Mouse (Mus musculus) intestine, embryonic 14.5 days (tissue): ENCODE data around the gene Jade1. TPM values are rescaled to one million over a fixed set of nuclear protein-coding genes. Genes with fewer than 3 reads are reported as not detected.

Experiments
- ATAC-seq: fragments of 200-750 bp; cut with Nextera tagmentation; replicated peaks from 2 replicates; pipeline ENCODE4 v1.8.0; 2017; ENCODE audit warnings: low read depth, moderate number of reproducible peaks, moderate TSS enrichment, moderate library complexity; ENCODE audit not compliant: low FRiP score, low TSS enrichment
- DNase-seq: peaks from one replicate; pipeline ENCODE4 v3.0.0-alpha.2; 2018; ENCODE audit warnings: low spot score
- H3K27ac ChIP-seq: fragments of 300-500 bp; sonication (generic); 2 replicates; pipeline ENCODE4 v1.5.1; 2014; ENCODE audit warnings: low read depth, mild to moderate bottlenecking, control low read depth
- H3K27me3 ChIP-seq: fragments of 300-500 bp; sonication (generic); replicated peaks from 2 replicates; pipeline ENCODE4 v1.6.1; 2014; ENCODE audit warnings: low read length, control low read depth; ENCODE audit not compliant: control insufficient read depth, insufficient read depth
- H3K36me3 ChIP-seq: fragments of 300-500 bp; sonication (generic); 2 replicates; pipeline ENCODE4 v1.6.1; 2014; ENCODE audit warnings: low read length, control low read depth; ENCODE audit not compliant: control insufficient read depth, insufficient read depth
- H3K4me1 ChIP-seq: fragments of 300-500 bp; sonication (generic); replicated peaks from 2 replicates; pipeline ENCODE4 v1.6.1; 2014; ENCODE audit warnings: low read length, control low read depth, mixed read lengths; ENCODE audit not compliant: control insufficient read depth, insufficient read depth
- H3K4me2 ChIP-seq: fragments of 300-500 bp; sonication (generic); 2 replicates; pipeline ENCODE4 v1.6.1; 2014; ENCODE audit warnings: low read length
- H3K4me3 ChIP-seq: fragments of 300-500 bp; sonication (generic); 2 replicates; pipeline ENCODE4 v1.5.1; 2014; ENCODE audit warnings: low read depth, low read length, control low read depth, mixed read lengths
- H3K9ac ChIP-seq: fragments of 300-500 bp; sonication (generic); 2 replicates; pipeline ENCODE4 v1.6.1; 2014; ENCODE audit warnings: mild to moderate bottlenecking, low read length
- H3K9me3 ChIP-seq: fragments of 300-500 bp; sonication (generic); 2 replicates; pipeline ENCODE4 v1.6.1; 2016; ENCODE audit warnings: low read length, control low read depth; ENCODE audit not compliant: control insufficient read depth
- WGBS: fragments of 180-500 bp; shearing (Covaris S2); extraction: QIAGEN DNeasy Blood & Tissue Kit; methylation state at CpG from one replicate; pipeline ENCODE4 v1.1.7; 2014; 5-methylcytosine and 5-hydroxymethylcytosine counted together
- polyA plus RNA-seq: library from polyadenylated mRNA; unstranded; fragments of >200 nt; fragmentation: Nextera tagmentation; extraction: Ambion mirVana; gene quantifications from 2 replicates; pipeline ENCODE4 v1.2.1, GENCODE M21; 2014

The Jade1 gene
- polyA plus RNA-seq, 1 experiment from 2014 or later: 21.0 TPM

DNA sequence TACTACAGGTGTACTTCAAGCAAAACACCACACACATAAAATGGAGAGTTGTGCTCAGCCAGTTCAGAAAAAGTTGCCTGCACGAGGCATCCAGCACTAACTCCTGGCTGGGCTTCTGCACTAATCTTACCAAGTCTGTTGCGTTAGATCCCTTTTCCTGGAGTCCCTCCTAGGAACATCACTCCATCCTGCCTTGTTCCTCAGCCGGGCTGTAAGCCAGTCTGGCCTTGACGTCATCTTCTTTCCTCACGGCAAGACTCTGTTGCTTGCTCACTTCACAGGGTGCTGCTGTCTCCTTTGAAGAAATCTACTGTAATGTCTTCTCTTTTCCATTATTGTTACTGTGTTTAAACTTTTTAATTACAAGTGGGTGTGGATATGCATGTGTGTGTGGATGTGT, 20.4 kb downstream of the Jade1 start:
- H3K27ac ChIP-seq: no peak overlapping the region
- peaks cover 12% of the 10 kb centered on the region; the same call in 1 of the 2 replicates for H3K4me1 ChIP-seq
- 68% methylated on average over 5 of the region's 5 CpGs for WGBS
- no peaks in the 10 kb centered on the region for H3K9me3 ChIP-seq
- DNase-seq: no peak
- no peaks in the 10 kb centered on the region for H3K27me3 ChIP-seq
- no peak overlapping the region for H3K9ac ChIP-seq
- H3K4me2 ChIP-seq: no peak overlapping the region
- no peaks in the 10 kb centered on the region for H3K36me3 ChIP-seq
- H3K4me3 ChIP-seq: no peak overlapping the region
- ATAC-seq: no peak

DNA sequence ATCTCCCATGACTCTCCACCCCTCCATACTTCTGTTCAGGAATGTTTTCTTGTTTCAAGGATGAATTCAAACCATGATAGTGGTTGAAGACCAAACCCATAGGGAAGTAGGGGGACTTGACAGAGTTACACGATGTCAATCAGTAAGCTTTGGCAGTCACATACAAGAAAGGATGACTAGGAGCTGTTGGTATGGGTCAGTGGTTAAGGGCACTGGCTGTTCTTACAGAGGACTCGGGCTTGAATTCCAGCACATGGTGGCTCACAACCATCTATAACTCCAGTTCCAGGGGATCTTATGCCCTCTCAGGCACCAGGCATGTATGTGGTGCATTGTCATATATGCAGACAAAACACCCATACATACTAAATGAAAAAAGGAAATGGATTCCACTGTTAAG, 21.7 kb downstream of the Jade1 start:
- Histone ChIP-seq H3K27me3 (no peaks in the 10 kb centered on the region), H3K4me1 (peaks cover 21% of the 10 kb centered on the region), H3K4me3 (no peak overlapping the region), H3K9ac (no peak overlapping the region), H3K9me3 (no peaks in the 10 kb centered on the region), H3K4me2 (no peak overlapping the region), H3K27ac (no peak overlapping the region), H3K36me3 (no peaks in the 10 kb centered on the region)
- WGBS: 88% methylated on average over 2 of the region's 2 CpGs
- ATAC-seq (no peak), DNase-seq (no peak)

DNA sequence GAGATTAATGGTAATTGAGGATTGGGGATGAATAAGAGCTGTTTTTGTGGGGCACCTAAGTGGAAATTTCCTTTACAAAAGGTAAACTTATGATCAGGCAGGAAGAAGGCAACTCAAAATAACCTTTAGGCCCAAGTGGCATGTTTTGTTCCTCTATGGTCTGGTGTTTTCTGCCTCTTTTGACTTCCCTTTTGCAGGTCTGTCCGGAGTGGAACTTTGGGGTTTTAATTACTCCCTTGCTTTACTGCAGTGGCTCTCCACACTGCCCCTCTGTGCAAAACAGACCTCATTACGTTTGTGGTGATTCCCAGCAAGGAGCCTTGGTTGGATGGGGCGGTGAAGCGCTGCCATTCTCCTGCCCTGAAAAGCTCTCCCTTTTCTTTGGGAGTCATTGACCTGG, 24.3 kb downstream of the Jade1 start:
- H3K36me3 ChIP-seq: no peaks in the 10 kb centered on the region
- H3K4me3 ChIP-seq: no peak overlapping the region
- no peak overlapping the region for H3K27ac ChIP-seq
- H3K4me1 ChIP-seq: peaks cover 23% of the 10 kb centered on the region
- WGBS: 60% methylated on average over 4 of the region's 4 CpGs
- H3K9me3 ChIP-seq: no peaks in the 10 kb centered on the region
- DNase-seq (no peak), ATAC-seq (no peak)
- no peaks in the 10 kb centered on the region for H3K27me3 ChIP-seq
- H3K9ac ChIP-seq: no peak overlapping the region
- no peak overlapping the region for H3K4me2 ChIP-seq

DNA sequence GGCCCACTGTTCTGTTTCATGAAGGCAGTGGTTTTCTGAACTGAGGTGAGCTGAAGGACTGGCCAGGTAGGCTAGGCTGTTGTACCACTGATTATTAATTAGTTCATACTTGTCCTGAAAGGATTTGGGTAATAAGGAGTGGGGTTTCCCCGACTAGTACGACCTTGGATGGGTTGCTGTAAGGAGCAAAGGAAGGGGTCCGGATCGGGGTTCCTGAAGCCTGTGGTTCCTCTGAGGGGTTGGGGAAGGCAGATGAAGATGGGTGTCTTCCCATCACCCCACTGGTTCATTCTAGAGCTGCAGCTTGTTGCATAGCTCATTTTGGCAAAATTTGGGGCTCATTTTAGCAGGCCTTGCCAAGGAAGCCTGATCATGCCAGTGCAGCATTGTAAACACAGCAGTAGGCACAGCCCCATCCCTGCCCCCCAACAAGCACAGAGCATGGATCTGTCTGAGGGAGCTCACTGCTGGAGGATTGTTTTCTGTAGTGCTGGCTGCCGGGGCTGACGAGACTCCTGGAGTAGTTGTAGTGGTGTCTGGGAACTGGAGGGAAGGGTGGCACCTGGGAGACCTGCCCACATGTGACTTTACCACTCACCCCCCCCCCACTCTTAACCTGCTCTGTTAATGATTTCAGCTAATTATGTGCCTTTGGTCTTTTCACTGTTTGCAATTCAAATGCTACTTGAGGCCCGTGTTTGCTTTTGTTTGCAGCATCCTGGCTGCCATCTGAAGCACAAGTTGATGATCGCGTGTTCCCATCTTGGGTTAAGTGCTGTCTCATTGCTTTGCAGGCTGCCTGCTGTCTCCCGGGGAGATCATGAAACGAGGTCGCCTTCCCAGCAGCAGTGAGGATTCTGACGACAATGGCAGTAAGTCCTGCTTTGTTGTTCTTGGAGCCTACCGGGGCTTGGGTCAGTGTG, 25.1 kb downstream of the Jade1 start:
- WGBS: 57% methylated on average over 14 of the region's 14 CpGs

DNA sequence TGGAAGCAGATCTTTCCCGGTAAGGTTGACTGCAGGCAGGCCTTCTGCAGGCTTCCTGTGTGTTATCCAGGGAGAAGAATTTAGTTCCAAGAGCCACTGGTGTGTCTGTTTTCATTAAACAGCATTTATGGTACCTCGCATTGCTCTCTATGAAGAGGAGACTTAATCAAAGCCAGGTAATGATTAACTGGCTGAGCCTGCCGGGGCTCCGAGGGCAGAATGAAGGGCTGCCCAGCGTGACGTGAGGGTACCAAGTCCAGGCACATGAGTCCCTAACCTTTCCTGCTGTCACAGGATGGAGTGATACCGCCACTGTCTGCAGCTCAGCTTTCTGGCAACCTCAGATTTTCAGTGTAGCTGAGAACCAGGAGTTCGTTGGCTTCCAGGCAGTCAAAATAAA, 25.9 kb downstream of the Jade1 start:
- ATAC-seq: peak; percentile 83
- no peaks in the 10 kb centered on the region for H3K27me3 ChIP-seq
- 50% methylated on average over 8 of the region's 8 CpGs for WGBS
- no peaks in the 10 kb centered on the region for H3K36me3 ChIP-seq
- H3K4me1 ChIP-seq: peaks cover 23% of the 10 kb centered on the region
- peak overlapping the region; percentile 45; the same call in 1 of the 2 replicates for H3K27ac ChIP-seq
- no peak overlapping the region for H3K4me3 ChIP-seq
- peak; percentile 70 for DNase-seq
- no peaks in the 10 kb centered on the region for H3K9me3 ChIP-seq
- no peak overlapping the region for H3K9ac ChIP-seq
- H3K4me2 ChIP-seq: peak overlapping the region; percentile 21; the same call in 1 of the 2 replicates

More for the DNA sequence above, 25.1 kb downstream of the Jade1 start:
- H3K4me2 ChIP-seq: peak overlapping the region; percentile 21; the same call in 1 of the 2 replicates
- no peaks in the 10 kb centered on the region for H3K9me3 ChIP-seq
- H3K4me3 ChIP-seq: no peak overlapping the region
- H3K4me1 ChIP-seq: peaks cover 23% of the 10 kb centered on the region
- ATAC-seq (peak; percentile 49; the same call in 1 of the 2 replicates), DNase-seq (no peak)
- H3K36me3 ChIP-seq: no peaks in the 10 kb centered on the region
- H3K27me3 ChIP-seq: no peaks in the 10 kb centered on the region
- no peak overlapping the region for H3K9ac ChIP-seq
- H3K27ac ChIP-seq: peak overlapping the region; percentile 35; the same call in 1 of the 2 replicates

DNA sequence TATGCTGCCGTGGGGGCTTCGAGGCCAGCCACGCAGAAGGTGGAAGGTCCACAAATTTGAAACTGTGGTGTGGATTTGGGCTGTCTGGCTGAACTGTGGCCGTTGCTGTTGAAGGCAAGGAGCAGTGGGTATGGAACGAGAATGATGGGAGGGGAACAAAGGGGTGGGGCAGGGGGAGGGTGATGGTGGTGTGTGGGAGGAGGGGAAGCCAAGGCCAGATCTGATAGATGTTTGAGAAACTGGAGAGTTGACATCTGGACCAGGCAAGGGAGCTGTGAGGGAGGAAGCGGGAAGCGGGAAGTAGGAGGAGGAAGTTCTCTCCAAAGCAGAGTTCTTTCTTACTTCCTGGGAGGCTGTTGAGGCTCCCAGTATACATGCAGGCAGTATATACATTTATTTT, 26.7 kb downstream of the Jade1 start:
- Histone ChIP-seq H3K9me3 (no peaks in the 10 kb centered on the region), H3K4me1 (peaks cover 23% of the 10 kb centered on the region), H3K27me3 (no peaks in the 10 kb centered on the region), H3K4me3 (no peak overlapping the region), H3K36me3 (no peaks in the 10 kb centered on the region), H3K27ac (peak overlapping the region; percentile 45; the same call in 1 of the 2 replicates), H3K9ac (no peak overlapping the region), H3K4me2 (0 out of 2 replicates have a peak overlapping the region, but pooled peaks have one; percentile 18)
- ATAC-seq (no peak), DNase-seq (no peak)
- WGBS: 58% methylated on average over 7 of the region's 7 CpGs

DNA sequence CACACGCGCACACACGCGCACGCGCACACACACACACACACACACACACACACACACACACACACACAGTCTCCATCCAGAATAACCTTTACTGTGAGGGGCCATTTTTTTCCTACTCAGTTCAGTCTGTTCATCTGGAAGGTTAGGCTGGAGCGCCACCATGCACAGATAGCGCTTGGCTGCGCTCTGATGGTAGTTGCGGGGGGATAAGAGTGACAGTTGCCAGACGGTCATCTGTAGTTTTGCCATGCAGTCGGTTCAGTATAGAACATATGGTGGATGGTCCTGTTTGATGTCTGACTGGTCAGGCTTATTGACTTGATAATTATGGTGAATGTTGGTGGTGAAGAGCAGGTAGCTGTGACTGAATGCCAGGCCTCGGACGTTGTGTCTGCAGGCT, 27.6 kb downstream of the Jade1 start:
- Histone ChIP-seq H3K9ac (no peak overlapping the region), H3K4me1 (peaks cover 25% of the 10 kb centered on the region), H3K36me3 (no peaks in the 10 kb centered on the region), H3K4me2 (no peak overlapping the region), H3K9me3 (no peaks in the 10 kb centered on the region), H3K27ac (no peak overlapping the region), H3K27me3 (no peaks in the 10 kb centered on the region), H3K4me3 (no peak overlapping the region)
- ATAC-seq (no peak), DNase-seq (no peak)
- 94% methylated on average over 14 of the region's 14 CpGs for WGBS

DNA sequence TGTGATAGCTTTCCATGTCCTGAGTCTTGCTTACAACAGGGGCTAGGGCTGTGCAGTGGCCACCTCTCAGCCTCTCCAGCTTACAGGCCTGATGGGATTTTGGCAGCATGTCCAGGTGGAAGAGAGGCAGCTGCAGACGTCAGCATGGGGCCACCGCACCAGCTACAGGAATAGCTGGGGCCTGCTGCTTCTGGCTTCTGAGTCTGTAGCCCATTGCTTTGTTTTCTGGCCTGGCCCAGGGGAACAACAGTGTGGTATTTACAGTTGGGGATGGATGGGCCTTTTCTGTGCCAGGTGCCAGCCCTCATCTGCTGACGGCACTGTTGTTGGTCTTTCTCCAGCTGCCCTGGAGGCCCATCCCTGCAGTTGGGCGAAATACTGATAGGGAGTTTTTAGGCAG, 28.1 kb downstream of the Jade1 start:
- 80% methylated on average over 4 of the region's 4 CpGs for WGBS
- H3K4me1 ChIP-seq: peaks cover 27% of the 10 kb centered on the region
- H3K36me3 ChIP-seq: no peaks in the 10 kb centered on the region
- H3K4me2 ChIP-seq: no peak overlapping the region
- ATAC-seq (no peak), DNase-seq (no peak)
- H3K27me3 ChIP-seq: no peaks in the 10 kb centered on the region
- H3K4me3 ChIP-seq: no peak overlapping the region
- no peak overlapping the region for H3K27ac ChIP-seq
- no peaks in the 10 kb centered on the region for H3K9me3 ChIP-seq
- no peak overlapping the region for H3K9ac ChIP-seq
